Mouse (Mus musculus): ENCODE measurements around the gene Shoc2. TPM values are rescaled to one million over a fixed set of nuclear protein-coding genes. Genes with fewer than 3 reads are reported as not detected.

Shoc2 gene
- total and polyA plus RNA-seq, 3 experiments, result 14.1 to 27.1 (median 23.7) TPM

DNA sequence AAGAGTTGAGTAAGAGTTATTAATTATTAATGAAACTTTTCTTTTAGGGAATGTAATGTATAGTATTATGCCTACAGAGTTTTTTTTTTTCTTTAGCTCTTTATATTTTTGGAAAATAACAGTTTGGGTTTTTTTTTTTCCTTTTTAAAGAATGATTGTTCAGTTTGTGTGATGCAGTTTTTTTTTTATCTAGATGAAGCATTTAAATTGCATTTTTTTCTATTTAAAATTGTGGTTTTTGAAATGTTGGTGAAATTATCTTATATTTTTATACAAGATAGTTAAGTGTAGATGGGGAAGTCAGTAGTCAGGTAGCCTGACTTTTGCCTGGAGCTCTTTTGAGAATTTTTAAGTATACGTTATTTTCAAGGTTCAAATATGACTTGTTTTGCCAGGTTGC lies 17.4 kb upstream of the Shoc2 start:
- Histone ChIP-seq H3K27me3 (replicated peaks) (no peaks in the 10 kb centered on the region), H3K36me3 (replicated peaks in 1 of 2; ENCODE audit: control insufficient read depth in 1 of 2, insufficient read depth in 1 of 2, low read length in 1 of 2) (peaks cover 19 to 71% of the 10 kb centered on the region in 2 experiments), H3K9ac (ENCODE audit: insufficient read depth, low read depth) (no peak overlapping the region), H3K9me3 (replicated peaks; ENCODE audit: low read length) (peaks cover 2% of the 10 kb centered on the region), H3K4me1 (ENCODE audit: control insufficient read depth in 1 of 2, insufficient read depth in 2 of 2) (no peaks in the 10 kb centered on the region), H3K4me2 (ENCODE audit: insufficient read depth, low read depth, poor library complexity, severe bottlenecking) (no peak overlapping the region), H3K79me2 (replicated peaks; ENCODE audit: control insufficient read depth, extremely low read depth, insufficient read depth, poor library complexity, severe bottlenecking) (no peaks in the 10 kb centered on the region), H3K4me3 (replicated peaks in 1 of 3; ENCODE audit: low read depth in 2 of 3, low read length in 2 of 3, poor library complexity in 1 of 3) (no peak overlapping the region), H3K27ac (ENCODE audit: insufficient read depth, low read depth) (no peak overlapping the region)
- in situ Hi-C loops (cut with MboI; ENCODE audit: low pct_ligation_motif_present, low pct_unique_long_range_greater_than_20kb, low sequenced_read_pairs), result no loop called here
- TF ChIP-seq ZNF384 (IDR thresholded peaks at IDR 0.05; ENCODE audit: low read depth, low read length) (no peak), CHD1 (IDR thresholded peaks at IDR 0.05; ENCODE audit: low read depth, low read length) (no peak), JUN (IDR thresholded peaks at IDR 0.05; ENCODE audit: insufficient read depth, low read depth, low read length) (no peak), ZMIZ1 (IDR thresholded peaks at IDR 0.05; ENCODE audit: low read depth, low read length) (no peak), IRF4 (IDR thresholded peaks at IDR 0.05; ENCODE audit: low read depth, low read length) (no peak), POLR2AphosphoS2 (IDR thresholded peaks at IDR 0.05; ENCODE audit: low read depth, low read length) (no peak), SIN3A (IDR thresholded peaks at IDR 0.05; ENCODE audit: low read length) (no peak), POLR2A (IDR thresholded peaks at IDR 0.05; ENCODE audit: low read depth, low read length) (no peak), NRF1 (IDR thresholded peaks at IDR 0.05; ENCODE audit: low read depth, low read length) (no peak), EP300 (IDR thresholded peaks at IDR 0.05; ENCODE audit: low read length) (no peak)
- no peak for DNase-seq (ENCODE audit: extremely low read depth)
- dilution Hi-C loops (cut with MboI; ENCODE audit: extremely low pct_ligation_motif_present, extremely low pct_unique_long_range_greater_than_20kb, low sequenced_read_pairs), result no loop called here

DNA sequence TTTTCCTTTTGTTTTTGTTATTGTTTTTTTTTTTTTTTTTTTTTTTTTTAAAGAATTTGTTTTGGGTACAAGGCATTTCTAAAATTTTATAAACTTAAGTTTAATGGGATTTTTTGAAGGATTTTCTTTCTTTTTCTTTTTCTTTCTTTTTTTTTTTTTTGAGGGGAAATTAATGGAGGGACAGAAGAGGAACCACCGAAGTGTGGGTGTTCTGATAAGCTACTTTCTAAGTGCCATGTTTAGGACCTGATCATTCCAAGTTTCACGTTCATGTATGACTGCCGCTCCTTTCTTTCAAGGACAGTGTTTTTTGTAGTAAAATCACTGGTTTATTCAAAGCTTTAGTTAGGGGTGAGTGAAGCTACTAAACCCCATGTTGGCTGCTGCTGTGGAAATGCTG lies 14.9 kb upstream of the Shoc2 start:
- H3K9me3 ChIP-seq (replicated peaks; ENCODE audit: low read length), result peaks cover 2% of the 10 kb centered on the region
- H3K36me3 ChIP-seq (replicated peaks in 1 of 2; ENCODE audit: control insufficient read depth in 1 of 2, insufficient read depth in 1 of 2, low read length in 1 of 2), result peaks cover 16 to 76% of the 10 kb centered on the region in 2 experiments
- in situ Hi-C loops (cut with MboI; ENCODE audit: low pct_ligation_motif_present, low pct_unique_long_range_greater_than_20kb, low sequenced_read_pairs), result no loop called here
- no peak overlapping the region for H3K27ac ChIP-seq (ENCODE audit: insufficient read depth, low read depth)
- H3K9ac ChIP-seq (ENCODE audit: insufficient read depth, low read depth), result no peak overlapping the region
- H3K4me1 ChIP-seq (ENCODE audit: control insufficient read depth in 1 of 2, insufficient read depth in 2 of 2), result no peaks in the 10 kb centered on the region
- TF ChIP-seq ZKSCAN1 (IDR thresholded peaks at IDR 0.05; ENCODE audit: borderline replicate concordance, low read depth, low read length) (no peak), ETS1 (conservative IDR thresholded peaks at IDR 0.05; ENCODE audit: low read depth, low read length) (no peak), MAZ (IDR thresholded peaks at IDR 0.05; ENCODE audit: low read depth, low read length) (no peak), ZMIZ1 (IDR thresholded peaks at IDR 0.05; ENCODE audit: low read depth, low read length) (no peak), KAT2A (IDR thresholded peaks at IDR 0.05; ENCODE audit: insufficient replicate concordance, low read length) (no peak), UBTF (IDR thresholded peaks at IDR 0.05; ENCODE audit: low read depth, low read length) (no peak), NELFE (IDR thresholded peaks at IDR 0.05; ENCODE audit: low read depth, low read length) (no peak), CHD2 (IDR thresholded peaks at IDR 0.05; ENCODE audit: low read length) (no peak), USF2 (conservative IDR thresholded peaks at IDR 0.05; ENCODE audit: low read depth, low read length) (no peak), TBP (conservative IDR thresholded peaks at IDR 0.05; ENCODE audit: low read depth, low read length) (no peak), MYC (IDR thresholded peaks at IDR 0.05; ENCODE audit: low read depth, low read length) (no peak), ELF1 (IDR thresholded peaks at IDR 0.05; ENCODE audit: low read depth, low read length) (no peak), POLR2AphosphoS2 (IDR thresholded peaks at IDR 0.05; ENCODE audit: low read depth, low read length) (no peak), CHD1 (IDR thresholded peaks at IDR 0.05; ENCODE audit: low read depth, low read length) (no peak), RAD21 (IDR thresholded peaks at IDR 0.05; ENCODE audit: low read depth, low read length) (no peak), JUN (IDR thresholded peaks at IDR 0.05; ENCODE audit: insufficient read depth, low read depth, low read length) (no peak), MAFK (IDR thresholded peaks at IDR 0.05; ENCODE audit: insufficient replicate concordance, low read length) (no peak), MEF2A (IDR thresholded peaks at IDR 0.05; ENCODE audit: borderline replicate concordance, low read depth, low read length) (no peak), CTCF (conservative IDR thresholded peaks at IDR 0.05 in 1 of 2, IDR thresholded peaks at IDR 0.05 in 1 of 2; ENCODE audit: low read depth in 2 of 2, low read length in 2 of 2) (no peak)
- H3K4me3 ChIP-seq (replicated peaks in 1 of 3; ENCODE audit: low read depth in 2 of 3, low read length in 2 of 3, poor library complexity in 1 of 3), result no peak overlapping the region
- H3K79me2 ChIP-seq (replicated peaks; ENCODE audit: control insufficient read depth, extremely low read depth, insufficient read depth, poor library complexity, severe bottlenecking), result no peaks in the 10 kb centered on the region
- no peaks in the 10 kb centered on the region for H3K27me3 ChIP-seq (replicated peaks)
- no peak for DNase-seq (ENCODE audit: extremely low read depth)
- dilution Hi-C loops (cut with MboI; ENCODE audit: extremely low pct_ligation_motif_present, extremely low pct_unique_long_range_greater_than_20kb, low sequenced_read_pairs), result no loop called here
- H3K4me2 ChIP-seq (ENCODE audit: insufficient read depth, low read depth, poor library complexity, severe bottlenecking), result no peak overlapping the region

Measured in CH12.LX (cell line).